Mouse (Mus musculus) forebrain, embryonic 12.5 days (tissue): ENCODE measurements at regions not wholly inside any gene's neighbourhood (a gene's known extent, or its start where the extent isn't known, plus 50 kb on each side); places are given as distances from the start of the nearest gene placed in this dataset.

Experiments used
- ATAC-seq: fragments of 200-750 bp; cut with Nextera tagmentation; 2 replicates; pipeline ENCODE4 v1.8.0; 2017; ENCODE audit warnings: moderate TSS enrichment; ENCODE audit not compliant: low FRiP score
- H3K27ac ChIP-seq: fragments of 300-500 bp; sonication (generic); 2 replicates; pipeline ENCODE4 v1.5.1; 2016; ENCODE audit warnings: mild to moderate bottlenecking
- H3K27me3 ChIP-seq: fragments of 300-500 bp; sonication (generic); 2 replicates; pipeline ENCODE4 v1.6.1; 2016; ENCODE audit warnings: mild to moderate bottlenecking
- H3K36me3 ChIP-seq: fragments of 300-500 bp; sonication (generic); replicated peaks from 2 replicates; pipeline ENCODE4 v1.6.1; 2016; ENCODE audit warnings: mild to moderate bottlenecking
- H3K4me1 ChIP-seq: fragments of 300-500 bp; sonication (generic); 2 replicates; pipeline ENCODE4 v1.6.1; 2016
- H3K4me2 ChIP-seq: fragments of 300-500 bp; sonication (generic); 2 replicates; pipeline ENCODE4 v1.6.1; 2016; ENCODE audit warnings: mild to moderate bottlenecking, moderate library complexity
- H3K4me3 ChIP-seq: fragments of 300-500 bp; sonication (generic); replicated peaks from 2 replicates; pipeline ENCODE4 v1.5.1; 2016; ENCODE audit warnings: mild to moderate bottlenecking
- H3K9ac ChIP-seq: fragments of 300-500 bp; sonication (generic); 2 replicates; pipeline ENCODE4 v1.6.1; 2016; ENCODE audit warnings: mild to moderate bottlenecking
- H3K9me3 ChIP-seq: fragments of 300-500 bp; sonication (generic); 2 replicates; pipeline ENCODE4 v1.6.1; 2016
- WGBS: fragments of 180-500 bp; shearing (Covaris S2); methylation state at CpG from one replicate; pipeline ENCODE4 v1.1.7; 2016; 5-methylcytosine and 5-hydroxymethylcytosine counted together

DNA sequence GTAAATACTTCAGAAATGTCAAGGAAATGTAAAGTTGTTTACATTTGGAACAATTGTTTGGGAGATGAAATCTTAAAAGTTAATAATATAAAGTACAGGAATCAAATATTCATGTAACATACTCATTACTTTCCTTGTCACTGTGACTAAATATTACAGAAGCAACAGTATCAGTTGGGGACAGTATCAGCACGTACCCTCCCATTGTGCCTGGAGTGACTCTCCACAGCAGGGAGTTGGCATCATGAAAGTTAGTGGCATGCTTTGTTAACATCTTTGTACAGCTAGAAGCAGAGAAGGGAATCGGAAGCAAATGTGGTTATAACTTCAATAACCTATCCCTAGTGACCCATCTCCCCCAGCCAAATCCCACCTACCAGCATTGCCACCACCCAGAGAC, 366.8 kb upstream of the Cd180 start:
- Histone ChIP-seq H3K4me3 (no peak overlapping the region), H3K9me3 (no peaks in the 10 kb centered on the region), H3K4me2 (no peak overlapping the region), H3K9ac (no peak overlapping the region), H3K27me3 (no peaks in the 10 kb centered on the region), H3K36me3 (no peaks in the 10 kb centered on the region), H3K4me1 (no peaks in the 10 kb centered on the region), H3K27ac (no peak overlapping the region)
- no peak for ATAC-seq
- WGBS, result 64% methylated on average over 2 of the region's 2 CpGs

DNA sequence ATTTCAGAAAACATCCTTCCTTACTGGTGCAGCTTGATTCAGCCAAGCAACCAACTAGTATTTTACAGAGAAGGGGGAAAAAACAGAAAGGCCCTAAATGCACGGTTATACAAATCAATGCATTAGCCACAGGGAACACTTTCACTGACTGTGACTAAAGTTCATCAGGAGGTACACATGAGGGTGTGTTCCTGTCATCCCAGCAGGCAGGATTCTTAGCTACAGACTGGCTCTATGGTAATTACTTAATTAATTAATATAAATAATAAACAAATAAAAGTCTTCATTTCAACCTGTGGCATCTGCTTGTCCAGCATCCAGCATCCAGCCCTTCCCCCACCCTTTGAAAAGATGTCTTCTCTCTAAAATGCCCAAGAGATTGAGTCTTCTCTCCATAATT, 359.7 kb upstream of the Cd180 start:
- H3K9ac ChIP-seq, result no peak overlapping the region
- no peaks in the 10 kb centered on the region for H3K9me3 ChIP-seq
- no peaks in the 10 kb centered on the region for H3K4me1 ChIP-seq
- no peak overlapping the region for H3K4me2 ChIP-seq
- ATAC-seq, result no peak
- 68% methylated on average over 1 of the region's 1 CpGs for WGBS
- no peak overlapping the region for H3K27ac ChIP-seq
- H3K4me3 ChIP-seq, result no peak overlapping the region
- H3K27me3 ChIP-seq, result no peaks in the 10 kb centered on the region
- no peaks in the 10 kb centered on the region for H3K36me3 ChIP-seq

DNA sequence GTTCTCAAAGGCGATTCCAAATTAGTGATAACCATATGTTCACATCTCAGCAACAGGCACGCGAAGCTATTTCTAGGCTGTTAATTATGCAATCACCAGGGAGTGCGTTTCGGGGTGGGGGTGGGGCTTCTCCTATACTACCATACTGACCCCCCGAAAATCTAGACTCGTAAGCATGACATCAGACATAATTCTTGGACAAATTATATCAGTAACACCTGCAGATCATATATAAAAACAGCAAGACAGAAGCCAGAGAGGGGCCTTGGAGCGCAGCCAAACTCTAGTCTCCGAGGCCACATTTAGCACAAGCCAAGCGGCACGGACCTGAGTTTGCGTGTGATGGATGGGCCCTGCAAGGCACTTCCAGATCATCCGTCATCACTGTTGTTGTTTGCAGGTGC, 359.2 kb upstream of the Cd180 start:
- Histone ChIP-seq H3K27ac (no peak overlapping the region), H3K9ac (no peak overlapping the region), H3K4me1 (no peaks in the 10 kb centered on the region), H3K36me3 (no peaks in the 10 kb centered on the region), H3K4me2 (no peak overlapping the region), H3K27me3 (no peaks in the 10 kb centered on the region), H3K4me3 (no peak overlapping the region), H3K9me3 (no peaks in the 10 kb centered on the region)
- ATAC-seq, result no peak
- 66% methylated on average over 13 of the region's 13 CpGs for WGBS

DNA sequence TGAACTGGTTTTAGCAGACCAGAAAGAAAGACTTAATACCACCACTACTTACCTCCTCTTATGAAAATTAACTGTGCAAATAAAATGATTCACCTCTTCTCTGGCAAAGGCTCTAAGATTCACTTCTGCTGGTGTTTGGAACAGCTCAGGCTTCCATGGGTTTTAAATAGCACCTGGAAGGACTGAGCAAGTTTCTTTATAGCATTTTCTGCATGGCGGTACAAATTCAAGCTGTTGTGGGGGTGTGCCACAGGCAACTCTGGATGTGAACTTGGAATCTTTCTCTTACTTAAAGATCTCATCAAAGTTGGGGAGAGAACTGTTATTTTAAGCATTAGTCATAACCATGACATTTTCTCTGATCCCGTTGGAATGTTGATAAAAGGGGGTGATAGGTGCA, 350.1 kb upstream of the Cd180 start:
- no peak overlapping the region for H3K4me2 ChIP-seq
- 92% methylated on average over 2 of the region's 2 CpGs for WGBS
- H3K4me3 ChIP-seq, result no peak overlapping the region
- no peaks in the 10 kb centered on the region for H3K9me3 ChIP-seq
- no peak overlapping the region for H3K27ac ChIP-seq
- H3K9ac ChIP-seq, result no peak overlapping the region
- no peaks in the 10 kb centered on the region for H3K4me1 ChIP-seq
- H3K36me3 ChIP-seq, result no peaks in the 10 kb centered on the region
- H3K27me3 ChIP-seq, result no peaks in the 10 kb centered on the region
- ATAC-seq, result no peak

DNA sequence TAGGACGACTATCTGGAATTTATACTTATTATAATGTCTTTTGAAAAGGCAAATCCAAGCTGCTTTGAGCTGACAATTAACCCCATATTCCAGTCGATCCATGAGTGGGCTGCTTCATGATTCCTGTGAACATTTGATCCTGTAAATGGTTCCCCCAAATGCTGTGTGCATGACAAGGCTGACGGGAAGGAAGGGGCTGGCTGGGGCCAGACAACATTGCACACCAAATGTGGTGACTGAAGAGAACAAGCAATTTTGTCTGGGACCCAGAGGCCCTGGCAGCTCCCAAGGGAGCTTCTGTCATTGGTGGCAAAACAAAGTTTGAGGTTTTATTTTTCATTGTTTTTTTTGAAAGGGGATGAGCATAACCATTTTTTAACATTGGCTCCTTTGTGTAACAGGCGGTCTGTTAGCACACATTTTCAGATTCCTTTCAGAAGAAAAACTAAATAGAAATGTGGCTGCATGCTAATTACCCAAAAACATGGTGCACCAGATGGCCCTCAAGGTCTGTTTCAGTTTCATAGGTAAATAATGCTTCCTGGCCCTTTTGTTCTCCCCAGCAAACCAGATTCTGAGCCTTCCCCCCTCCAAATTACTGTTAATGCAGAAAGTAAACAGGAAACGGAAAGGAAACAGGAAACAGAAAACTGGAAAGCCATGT, 348.6 kb upstream of the Cd180 start:
- H3K4me2 ChIP-seq, result no peak overlapping the region
- ATAC-seq, result no peak
- 70% methylated on average over 5 of the region's 5 CpGs for WGBS
- no peaks in the 10 kb centered on the region for H3K4me1 ChIP-seq
- no peaks in the 10 kb centered on the region for H3K27me3 ChIP-seq
- no peak overlapping the region for H3K9ac ChIP-seq
- H3K4me3 ChIP-seq, result no peak overlapping the region
- no peaks in the 10 kb centered on the region for H3K9me3 ChIP-seq
- no peaks in the 10 kb centered on the region for H3K36me3 ChIP-seq
- no peak overlapping the region for H3K27ac ChIP-seq

DNA sequence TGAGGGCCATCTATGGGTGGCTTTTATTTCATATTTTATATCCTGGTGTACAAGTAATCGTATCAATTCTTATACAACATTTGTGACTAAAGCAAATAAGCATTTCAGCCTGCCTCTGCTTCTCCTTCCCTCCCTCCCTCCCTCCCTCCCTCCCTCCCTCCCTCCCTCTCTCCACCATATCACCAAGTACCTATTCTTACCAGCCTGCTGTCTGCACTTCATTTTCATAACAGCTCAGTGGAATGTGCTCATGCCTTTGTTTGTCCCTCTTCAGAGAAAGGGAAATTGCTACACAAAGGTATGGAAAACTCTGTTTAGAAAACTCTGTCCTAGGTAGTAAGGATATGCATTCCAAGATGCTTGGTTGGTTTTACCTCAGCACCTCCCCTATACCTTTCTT, 343.9 kb upstream of the Cd180 start:
- no peaks in the 10 kb centered on the region for H3K4me1 ChIP-seq
- no peaks in the 10 kb centered on the region for H3K9me3 ChIP-seq
- H3K9ac ChIP-seq, result no peak overlapping the region
- no peak overlapping the region for H3K4me3 ChIP-seq
- H3K27ac ChIP-seq, result no peak overlapping the region
- H3K27me3 ChIP-seq, result no peaks in the 10 kb centered on the region
- no peak for ATAC-seq
- 95% methylated on average over 1 of the region's 1 CpGs for WGBS
- no peaks in the 10 kb centered on the region for H3K36me3 ChIP-seq
- H3K4me2 ChIP-seq, result no peak overlapping the region

DNA sequence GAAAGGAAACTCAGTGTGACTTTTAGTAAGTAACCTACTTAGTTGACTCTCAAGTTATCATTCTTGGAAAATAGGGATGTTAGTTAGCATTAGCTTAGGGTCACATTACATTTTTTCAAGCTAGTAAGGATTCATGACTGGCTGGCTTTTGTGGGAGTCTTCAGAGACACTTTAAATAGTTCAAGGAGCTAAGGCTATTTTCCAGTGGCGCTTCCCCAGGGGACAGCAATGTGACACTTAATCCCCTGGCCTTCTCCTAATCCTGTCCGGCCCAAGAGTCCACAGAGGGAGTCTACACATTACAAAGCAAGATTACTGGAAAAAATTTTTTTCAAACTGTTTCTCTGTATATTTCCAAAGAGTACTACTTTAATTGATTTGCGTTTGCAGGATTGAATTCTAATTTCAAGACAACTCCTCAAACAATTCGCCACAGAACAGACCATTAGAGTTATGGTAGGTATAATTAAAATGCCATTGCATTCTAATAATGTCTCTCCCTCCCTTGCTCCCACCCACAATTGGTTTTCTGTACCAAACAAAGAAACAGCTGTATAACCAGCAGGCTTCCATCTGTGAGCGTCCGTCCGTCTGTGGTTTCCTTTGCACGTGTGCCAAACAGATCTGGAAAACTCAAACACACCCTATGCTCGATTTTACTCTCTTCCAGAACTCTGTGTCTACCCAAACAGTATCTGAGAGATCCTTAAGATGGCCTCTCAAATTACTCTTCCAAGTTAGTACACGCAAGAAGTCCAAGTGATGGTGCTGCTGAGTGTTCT, 341.1 kb upstream of the Cd180 start:
- no peaks in the 10 kb centered on the region for H3K36me3 ChIP-seq
- ATAC-seq, result no peak
- H3K9me3 ChIP-seq, result no peaks in the 10 kb centered on the region
- no peak overlapping the region for H3K4me2 ChIP-seq
- no peak overlapping the region for H3K9ac ChIP-seq
- H3K4me1 ChIP-seq, result no peaks in the 10 kb centered on the region
- H3K4me3 ChIP-seq, result no peak overlapping the region
- no peaks in the 10 kb centered on the region for H3K27me3 ChIP-seq
- H3K27ac ChIP-seq, result no peak overlapping the region
- whole genome bisulfite sequencing, result 70% methylated on average over 10 of the region's 10 CpGs

DNA sequence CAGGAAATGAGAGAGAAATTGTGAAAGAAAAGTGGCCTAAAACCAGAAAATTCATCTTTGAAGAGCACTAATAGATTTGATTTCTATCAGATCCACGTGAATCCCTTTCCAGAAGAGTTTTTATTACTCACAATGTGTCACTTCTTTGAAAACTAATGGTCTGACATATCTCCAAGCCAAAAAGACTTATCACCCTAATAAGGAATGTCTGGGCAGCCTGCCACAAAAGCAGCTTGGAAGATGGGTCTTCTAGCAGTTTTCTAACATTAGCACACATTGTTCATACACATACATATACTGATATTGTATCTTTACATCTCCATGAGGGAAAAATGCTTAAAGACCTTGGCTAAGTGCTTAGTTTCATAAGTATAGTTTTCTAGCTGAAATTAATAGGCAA, 337.8 kb upstream of the Cd180 start:
- Histone ChIP-seq H3K36me3 (no peaks in the 10 kb centered on the region), H3K9me3 (no peaks in the 10 kb centered on the region), H3K4me2 (no peak overlapping the region), H3K27ac (no peak overlapping the region), H3K27me3 (no peaks in the 10 kb centered on the region), H3K4me3 (no peak overlapping the region), H3K9ac (no peak overlapping the region), H3K4me1 (no peaks in the 10 kb centered on the region)
- 63% methylated on average over 1 of the region's 1 CpGs for WGBS
- ATAC-seq, result no peak

DNA sequence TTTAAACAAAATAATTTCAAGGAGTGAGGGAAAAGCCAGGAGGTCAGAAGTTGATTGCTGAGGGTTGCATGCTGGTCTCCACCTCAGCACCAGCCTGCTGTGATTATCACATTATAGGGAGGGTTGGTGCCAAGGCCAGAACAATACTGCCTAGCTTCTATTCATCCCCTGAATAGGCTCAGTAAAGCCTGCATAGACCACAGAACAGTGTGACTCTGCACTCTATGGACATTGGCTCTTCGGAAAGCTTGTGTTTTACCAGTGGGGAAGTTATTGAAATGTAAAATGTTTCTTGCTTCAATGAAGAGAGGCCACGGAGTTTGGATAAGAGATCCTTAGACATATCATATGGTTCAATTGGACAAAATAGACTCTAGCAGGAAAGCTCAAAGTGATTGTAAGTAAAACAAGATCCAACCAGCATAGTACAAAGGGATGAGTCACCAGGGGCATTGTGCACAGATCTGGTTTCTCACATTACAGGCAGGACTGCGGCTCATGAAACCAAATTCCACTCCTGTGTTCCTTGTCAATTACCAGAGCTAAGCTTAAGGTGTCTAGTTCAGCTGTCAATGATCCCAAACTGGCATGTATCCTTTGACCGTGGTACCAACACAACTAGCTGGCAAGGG, 320.8 kb upstream of the Cd180 start:
- Histone ChIP-seq H3K4me3 (no peak overlapping the region), H3K9ac (no peak overlapping the region), H3K4me2 (no peak overlapping the region), H3K36me3 (no peaks in the 10 kb centered on the region), H3K27ac (no peak overlapping the region), H3K9me3 (no peaks in the 10 kb centered on the region), H3K4me1 (peaks cover 8% of the 10 kb centered on the region; the same call in 1 of the 2 replicates), H3K27me3 (peaks cover 3% of the 10 kb centered on the region)
- peak; percentile 65; the same call in 1 of the 2 replicates for ATAC-seq
- WGBS, result 22% methylated on average over 4 of the region's 4 CpGs

DNA sequence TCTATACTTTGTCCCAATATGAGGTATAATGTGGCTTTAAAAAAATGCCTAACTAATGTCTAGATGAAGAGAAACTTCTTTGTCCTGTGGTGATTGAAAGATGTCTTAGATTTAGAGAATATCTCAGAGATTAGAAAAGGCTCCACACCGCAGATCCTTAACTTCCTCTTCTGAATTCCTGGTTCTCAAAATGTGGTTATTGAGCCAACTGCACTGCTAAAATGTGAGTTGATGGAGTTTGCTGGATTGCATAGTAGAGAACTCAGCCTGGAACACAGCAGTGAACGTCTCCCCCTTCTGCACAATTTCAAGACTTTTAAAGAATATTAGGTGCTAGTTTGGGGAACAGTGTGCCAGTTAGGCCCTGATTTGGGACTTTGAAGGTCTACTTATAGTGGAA, 312.7 kb upstream of the Cd180 start:
- Histone ChIP-seq H3K36me3 (no peaks in the 10 kb centered on the region), H3K27me3 (no peaks in the 10 kb centered on the region), H3K9me3 (no peaks in the 10 kb centered on the region), H3K4me3 (no peak overlapping the region), H3K4me1 (no peaks in the 10 kb centered on the region), H3K4me2 (no peak overlapping the region), H3K27ac (no peak overlapping the region), H3K9ac (no peak overlapping the region)
- no peak for ATAC-seq
- WGBS, result 94% methylated on average over 2 of the region's 2 CpGs

DNA sequence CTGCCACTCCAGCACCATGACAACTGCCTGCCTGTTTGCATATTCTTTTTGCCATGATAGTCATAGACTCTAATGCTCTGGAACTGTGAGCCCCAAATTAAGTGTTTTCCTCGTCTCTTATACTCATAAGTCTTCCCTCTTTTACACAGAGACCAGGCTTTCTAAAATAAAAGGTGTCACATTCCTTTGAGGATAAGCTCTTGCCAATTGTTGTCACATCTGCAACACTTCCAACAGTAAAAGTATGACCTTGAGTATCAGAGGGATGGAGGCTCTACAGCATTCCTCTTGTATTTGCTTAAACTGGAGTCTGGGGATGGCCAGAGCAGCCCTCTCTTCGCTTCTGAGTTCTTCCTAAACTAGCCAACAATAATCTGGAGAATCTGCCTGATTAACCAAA, 301.4 kb upstream of the Cd180 start:
- no peaks in the 10 kb centered on the region for H3K9me3 ChIP-seq
- no peak overlapping the region for H3K4me2 ChIP-seq
- WGBS, result 72% methylated on average over 2 of the region's 2 CpGs
- H3K36me3 ChIP-seq, result no peaks in the 10 kb centered on the region
- H3K27ac ChIP-seq, result no peak overlapping the region
- ATAC-seq, result no peak
- peaks cover 13% of the 10 kb centered on the region for H3K4me1 ChIP-seq
- no peak overlapping the region for H3K4me3 ChIP-seq
- H3K9ac ChIP-seq, result no peak overlapping the region
- H3K27me3 ChIP-seq, result no peaks in the 10 kb centered on the region

DNA sequence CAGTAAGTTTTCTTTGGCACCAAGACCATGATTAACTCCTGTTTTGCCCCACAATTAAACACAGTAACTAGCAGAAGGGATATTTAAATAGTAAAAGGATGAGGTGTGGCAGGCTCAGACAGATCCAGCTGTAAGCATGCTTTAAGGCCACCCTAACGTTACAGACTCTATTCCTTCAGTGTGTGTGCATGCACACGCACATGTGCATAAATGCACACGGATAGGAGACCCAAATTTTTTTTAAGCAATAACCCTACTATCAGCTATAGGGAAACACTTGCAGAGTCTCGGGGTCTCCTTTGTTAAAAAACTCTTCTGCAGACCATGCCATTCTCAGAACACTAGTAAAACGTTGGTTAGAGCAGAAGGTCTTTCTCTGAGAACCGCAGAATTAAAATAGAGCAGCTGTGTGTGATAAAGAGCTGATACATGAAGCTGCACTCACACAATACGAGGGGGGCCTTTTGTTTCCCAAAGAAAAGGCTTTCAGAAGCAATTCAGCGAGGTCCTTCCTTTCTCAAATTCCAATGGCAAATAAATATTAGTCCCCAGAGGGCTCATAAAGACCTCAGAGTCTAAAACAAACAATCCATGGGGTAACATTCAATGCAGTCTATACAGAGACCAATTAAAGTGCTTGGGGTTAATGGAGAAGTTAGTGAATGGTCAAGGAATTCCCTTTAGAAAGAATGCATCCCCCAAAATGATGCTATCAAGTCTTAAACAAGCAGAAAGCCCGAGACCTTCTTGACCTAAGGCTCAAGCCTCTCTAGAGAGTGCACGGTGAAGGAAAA, 300.3 kb upstream of the Cd180 start:
- ATAC-seq, result 0 out of 2 replicates have a peak, but pooled peaks have one; percentile 49
- Histone ChIP-seq H3K9ac (no peak overlapping the region), H3K4me1 (peaks cover 13% of the 10 kb centered on the region), H3K4me3 (no peak overlapping the region), H3K36me3 (no peaks in the 10 kb centered on the region), H3K27ac (no peak overlapping the region), H3K9me3 (no peaks in the 10 kb centered on the region), H3K27me3 (no peaks in the 10 kb centered on the region), H3K4me2 (no peak overlapping the region)
- 10% methylated on average over 10 of the region's 10 CpGs for WGBS
